Mouse (Mus musculus) inflammation-experienced regulatory T-cells, adult 6 months (primary cell): ENCODE data around the gene Olfr304. TPM values are rescaled to one million over a fixed set of nuclear protein-coding genes. Genes with fewer than 3 reads are reported as not detected.
"Not testable (repeated sequence)": the region's sequence is repeated elsewhere in the genome, so short reads cannot be mapped to it uniquely, and the experiment has no call there.

Source experiments
- ATAC-seq: one replicate; pipeline ENCODE4 v1.8.0; 2017
- polyA plus RNA-seq, 3 experiments: library from polyadenylated mRNA; unstranded; fragments of 100-300 nt; shearing (Covaris generic); gene quantifications; one replicate each; pipeline ENCODE4 v1.2.1; 2017

Gene Olfr304
- not detected for polyA plus RNA-seq

DNA sequence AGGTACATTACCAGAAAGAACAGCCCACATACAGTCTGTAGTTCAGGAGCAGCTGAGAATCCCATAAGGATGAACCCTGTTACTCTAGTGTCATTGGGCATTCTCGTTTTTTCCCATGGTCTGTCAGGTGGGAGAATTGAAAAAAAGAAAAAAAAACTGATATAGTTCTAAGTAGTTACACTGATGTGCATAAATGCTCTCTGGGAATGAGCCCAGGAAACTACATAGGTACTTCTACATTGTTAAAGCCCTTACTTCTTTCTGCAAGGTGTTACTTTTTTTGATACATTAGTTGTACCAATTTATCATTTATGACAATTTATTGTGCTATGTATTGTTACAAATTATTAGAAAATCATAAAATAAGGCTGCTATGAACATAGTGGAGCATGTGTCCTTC lies at the start of gene Olfr304:
Olfr304 (minus strand) TSS at position 101 of the 400 bp plus-strand sequence.
- ATAC-seq: no peak

- no peak for ATAC-seq
Observed at GRCm38 (mm10) chr7:86403546-86403945, 17.1 kb upstream of the Olfr304 start, which contains the start of gene Olfr301. Gene Olfr301, plus strand, starts transcription at chr7:86403846.

DNA sequence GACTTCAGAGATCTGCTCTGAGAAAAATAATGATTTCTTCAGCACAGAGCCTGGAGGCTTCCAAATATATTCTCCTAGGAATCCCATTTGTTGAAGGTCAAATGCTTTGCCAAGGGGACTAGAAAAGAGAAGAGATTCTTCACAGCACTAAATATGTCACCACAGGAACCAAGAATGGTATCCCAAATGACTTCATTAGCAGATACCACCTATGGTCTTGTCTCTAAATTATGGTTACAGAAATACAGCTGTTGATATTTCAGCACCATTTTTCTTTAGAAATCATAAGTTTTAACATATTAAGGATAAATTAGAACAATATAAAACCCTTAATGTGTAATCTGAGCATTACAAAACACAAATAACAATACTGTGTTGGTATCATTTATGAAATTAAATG lies 11.2 kb upstream of the Olfr304 start, which contains the start of gene Olfr303:
Olfr303 (minus strand) TSS at position 101 of the 400 bp plus-strand sequence.
- no peak for ATAC-seq

DNA sequence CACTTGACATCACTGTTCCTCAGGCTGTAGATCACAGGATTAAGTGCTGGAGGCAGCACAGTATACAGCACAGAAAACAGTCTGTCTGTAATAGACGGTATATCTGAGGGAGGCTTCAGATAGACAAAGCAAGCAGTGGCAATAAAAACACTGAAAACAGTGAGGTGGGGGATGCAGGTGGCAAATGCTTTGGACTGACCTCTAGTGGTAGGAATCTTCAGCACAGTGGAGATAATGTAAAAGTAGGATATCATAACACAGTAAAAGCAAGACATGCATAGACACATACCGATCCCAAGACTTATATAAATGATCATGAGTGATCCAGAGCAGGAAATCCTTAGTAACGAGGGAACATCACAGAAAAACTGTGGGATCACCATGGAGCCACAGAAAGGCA lies 689 bp downstream of the Olfr304 start:
- no peak for ATAC-seq

GRCm38 (mm10) chr7:86366828-86367227 lies 19.6 kb downstream of the Olfr304 start, which contains the start of gene Olfr305:
Gene Olfr305, minus strand, starts transcription at chr7:86366928.
- ATAC-seq: no peak

- not testable (repeated sequence) for ATAC-seq
Observed at GRCm38 (mm10) chr7:86346296-86346695, 40.2 kb downstream of the Olfr304 start.

DNA sequence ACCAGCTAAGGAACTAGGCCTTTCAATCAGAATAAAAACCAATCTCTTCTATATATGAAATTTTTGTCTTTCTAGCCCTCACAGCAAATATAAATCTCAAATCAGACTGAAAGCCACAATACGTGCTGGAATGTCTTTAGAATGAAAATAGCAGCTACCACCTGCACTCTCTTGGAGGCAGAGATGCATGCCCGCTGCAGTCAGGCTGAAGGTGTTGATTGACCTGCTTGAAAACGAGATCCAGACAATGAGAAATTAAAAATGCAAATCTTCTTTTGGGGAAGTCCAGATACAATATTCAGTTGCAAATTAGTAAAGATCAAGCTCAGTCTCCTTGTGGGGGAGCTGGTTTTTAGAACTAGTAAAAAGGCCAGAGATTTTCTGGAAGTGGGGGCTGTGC lies 42.2 kb downstream of the Olfr304 start:
- ATAC-seq: no peak

- no peak for ATAC-seq
Observed at GRCm38 (mm10) chr7:86342881-86343565, 43.4 kb downstream of the Olfr304 start.

DNA sequence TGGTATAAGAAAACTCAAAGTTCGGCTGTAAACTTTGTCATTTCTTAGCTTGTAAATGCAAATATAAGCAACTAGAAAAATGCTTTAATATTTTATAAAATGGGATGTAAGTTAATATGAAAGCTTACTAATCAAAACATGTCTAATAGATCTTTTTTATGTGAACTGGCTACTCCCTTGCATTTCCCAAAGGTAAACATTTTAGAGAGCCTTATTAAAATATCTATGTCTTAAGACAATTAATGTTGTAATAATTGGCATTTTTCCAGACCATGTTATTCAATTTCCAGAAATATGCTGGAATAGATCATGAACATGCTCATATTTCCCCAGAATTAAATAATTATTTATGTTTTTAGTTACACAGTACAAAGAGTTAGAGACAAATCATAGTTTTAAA lies 49.0 kb downstream of the Olfr304 start, which contains the start of gene Olfr307:
Olfr307 (minus strand) TSS at position 101 of the 400 bp plus-strand sequence.
- ATAC-seq: no peak

Other genes with a start within 250 kb of the Olfr304 start
- not detected for gene Vmn2r75, start 214.9 kb downstream of the Olfr304 start, polyA plus RNA-seq
- gene Vmn2r76, start 140.3 kb downstream of the Olfr304 start, polyA plus RNA-seq: under 1 TPM in 1 of 3 experiments, not detected in 2; 0.04 TPM
- not detected for gene Olfr310, start 109.5 kb downstream of the Olfr304 start, polyA plus RNA-seq
- gene Olfr309, start 73.0 kb downstream of the Olfr304 start, polyA plus RNA-seq: not detected
- not detected for gene Olfr308, start 61.0 kb downstream of the Olfr304 start, polyA plus RNA-seq
- gene Olfr307, start 49.1 kb downstream of the Olfr304 start, polyA plus RNA-seq: under 1 TPM in 1 of 3 experiments, not detected in 2; 0.07 TPM
- gene Olfr305, start 19.7 kb downstream of the Olfr304 start, polyA plus RNA-seq: not detected
- gene Olfr303, start 11.1 kb upstream of the Olfr304 start, polyA plus RNA-seq: not detected
- gene Olfr301, start 17.2 kb upstream of the Olfr304 start, polyA plus RNA-seq: not detected
- gene Olfr299, start 73.3 kb upstream of the Olfr304 start, polyA plus RNA-seq: not detected
- gene Olfr298, start 105.8 kb upstream of the Olfr304 start, polyA plus RNA-seq: not detected
- not detected for gene Olfr297, start 133.3 kb upstream of the Olfr304 start, polyA plus RNA-seq
- gene Olfr295, start 197.2 kb upstream of the Olfr304 start, polyA plus RNA-seq: not detected
- not detected for gene Olfr294, start 230.0 kb upstream of the Olfr304 start, polyA plus RNA-seq